Mouse (Mus musculus): ENCODE results near the gene Anapc15. TPM values are rescaled to one million over a fixed set of nuclear protein-coding genes. Genes with fewer than 3 reads are reported as not detected.
A peak's percentile ranks its signal among the peaks of the same experiment; 100 is the strongest.

The Anapc15 gene
- total RNA-seq (2021): 10 to 100 TPM; 34.3 to 35.5 TPM
- long read RNA-seq, experiment 1, transcript Anapc15-210 (6 exons, 3,103 nt): major isoform, 5 of 19 reads
- long read RNA-seq, experiment 1, partial matches to known transcripts: 4 of 19 reads
- long read RNA-seq, experiment 1, other reads (novel, unspliced or antisense): 6 of 19 reads
- long read RNA-seq, experiment 2, partial matches to known transcripts: 7 of 22 reads
- long read RNA-seq, experiment 2, other reads (novel, unspliced or antisense): 7 of 22 reads

- DNase-seq (ENCODE audit: low spot score in 2 of 2): no peak
Observed at GRCm38 (mm10) chr7:101863415-101863814, at the start of gene Anapc15. Gene Anapc15 (plus strand): TSS chr7:101863715.

GRCm38 (mm10) chr7:101817861-101818401 is 45.6 kb upstream of the Anapc15 start, which contains the start of gene Phox2a:
Gene Phox2a (plus strand): TSS chr7:101818313.
- no peak for DNase-seq (ENCODE audit: low spot score in 2 of 2)

- DNase-seq (ENCODE audit: low spot score in 2 of 2): no peak
Observed at GRCm38 (mm10) chr7:101820295-101821030, 43.1 kb upstream of the Anapc15 start.

- no peak for DNase-seq (ENCODE audit: low spot score in 2 of 2)
Observed at GRCm38 (mm10) chr7:101821571-101822501, 41.7 kb upstream of the Anapc15 start.

- no peak for DNase-seq (ENCODE audit: low spot score in 2 of 2)
Observed at GRCm38 (mm10) chr7:101822836-101823757, 40.4 kb upstream of the Anapc15 start.

GRCm38 (mm10) chr7:101823758-101824630 is 39.5 kb upstream of the Anapc15 start:
- DNase-seq (ENCODE audit: low spot score in 2 of 2): no peak

GRCm38 (mm10) chr7:101830373-101830772 is 33.1 kb upstream of the Anapc15 start:
- DNase-seq (ENCODE audit: low spot score in 2 of 2): no peak

- DNase-seq (ENCODE audit: low spot score in 2 of 2): no peak
Observed at GRCm38 (mm10) chr7:101831437-101831836, 32.1 kb upstream of the Anapc15 start.

- DNase-seq (ENCODE audit: low spot score in 2 of 2): no peak
Observed at GRCm38 (mm10) chr7:101832372-101832771, 31.1 kb upstream of the Anapc15 start.

GRCm38 (mm10) chr7:101833352-101833751 is 30.2 kb upstream of the Anapc15 start:
- DNase-seq (ENCODE audit: low spot score in 2 of 2): no peak

- DNase-seq (ENCODE audit: low spot score in 2 of 2): no peak
Observed at GRCm38 (mm10) chr7:101833916-101834584, 29.5 kb upstream of the Anapc15 start.

- DNase-seq (ENCODE audit: low spot score in 2 of 2): no peak
Observed at GRCm38 (mm10) chr7:101834903-101835302, 28.6 kb upstream of the Anapc15 start.

GRCm38 (mm10) chr7:101835457-101836109 is 27.9 kb upstream of the Anapc15 start:
- DNase-seq (ENCODE audit: low spot score in 2 of 2): no peak

GRCm38 (mm10) chr7:101836271-101837153 is 27.0 kb upstream of the Anapc15 start:
- no peak for DNase-seq (ENCODE audit: low spot score in 2 of 2)

- DNase-seq (ENCODE audit: low spot score in 2 of 2): no peak
Observed at GRCm38 (mm10) chr7:101837154-101837605, 26.3 kb upstream of the Anapc15 start.

GRCm38 (mm10) chr7:101837606-101838471 is 25.7 kb upstream of the Anapc15 start, which contains the start of gene Inppl1:
Gene Inppl1 (minus strand): TSS chr7:101838229.
- DNase-seq (ENCODE audit: low spot score in 2 of 2): peak; percentile 53 to 76

Measured in adrenal gland, postnatal 4 days (tissue).